Mouse (Mus musculus): ENCODE data around the gene Hdhd3.

- no peak for TF ChIP-seq CTCF (IDR thresholded peaks at IDR 0.05)
- TF ChIP-seq EP300 (IDR thresholded peaks at IDR 0.05; ENCODE audit: insufficient read depth, low read depth, low read length): 0 out of 2 replicates have a peak, but pooled peaks have one; percentile 15
- peak; percentile 69; the same call in 1 of the 2 replicates for TF ChIP-seq POLR2A (IDR thresholded peaks at IDR 0.05; ENCODE audit: insufficient read depth, low read depth, low read length)
These were observed 16.6 kb upstream of the Hdhd3 start, which contains the start of gene Alad for GRCm38 (mm10) chr4:62519849-62520233.

All from heart, adult 2 months (tissue).